ENCODE assay signal across 15 mouse cellular contexts in genomic region chr13:6340157-6340556, GRCm38 (mm10).
A peak's percentile ranks its signal among the peaks of the same experiment; 100 is the strongest.
DNase-seq lines count a peak whose midpoint lies in the region; ATAC-seq and TF ChIP-seq lines count a peak whose summit lies in the region.
"Had no signal": no experiment of that assay in that cellular context is flagged by ENCODE, and none has a peak within 500 bp of the region (broad histone marks: within the 10 kb centered on the region; RNA-seq: fewer than 3 reads in every experiment).

No protein-coding gene starts in this region.

- no peaks in the 10 kb centered on the region for H3K4me1 ChIP-seq in hindbrain, postnatal 0 days (ENCODE audit: insufficient read depth, low read length)
- no peaks in the 10 kb centered on the region for H3K4me1 ChIP-seq in hindbrain, embryonic 10.5 days (replicated peaks)
- H3K4me1 ChIP-seq in forebrain, postnatal 0 days (ENCODE audit: insufficient read depth), result no peaks in the 10 kb centered on the region

- no peaks in the 10 kb centered on the region for H3K27me3 ChIP-seq in hindbrain, postnatal 0 days (ENCODE audit: insufficient read depth, low read length)
- H3K27me3 ChIP-seq in hindbrain, embryonic 10.5 days (ENCODE audit: insufficient read depth, poor library complexity, severe bottlenecking), result no peaks in the 10 kb centered on the region
- H3K27me3 ChIP-seq in forebrain, postnatal 0 days (ENCODE audit: insufficient read depth, low read length), result no peaks in the 10 kb centered on the region

- no peaks in the 10 kb centered on the region for H3K9me3 ChIP-seq in hindbrain, postnatal 0 days (ENCODE audit: low read length)
- H3K9me3 ChIP-seq in hindbrain, embryonic 10.5 days, result no peaks in the 10 kb centered on the region
- H3K9me3 ChIP-seq in forebrain, postnatal 0 days (ENCODE audit: low read length), result no peaks in the 10 kb centered on the region

- H3K4me3 ChIP-seq in hindbrain, postnatal 0 days (ENCODE audit: low read length), result no peak overlapping the region
- H3K4me3 ChIP-seq in hindbrain, embryonic 10.5 days, result no peak overlapping the region
- H3K4me3 ChIP-seq in forebrain, postnatal 0 days (ENCODE audit: low read depth, low read length), result no peak overlapping the region

- TF ChIP-seq CTCF in hindbrain, postnatal 0 days (IDR thresholded peaks at IDR 0.05; ENCODE audit: low read depth), result no peak
- TF ChIP-seq CTCF in brain, embryonic 14.5 days (IDR thresholded peaks at IDR 0.05; ENCODE audit: borderline replicate concordance, extremely low read depth, insufficient read depth, insufficient read length), result no peak
- TF ChIP-seq CTCF in forebrain, postnatal 0 days (IDR thresholded peaks at IDR 0.05; ENCODE audit: low read depth), result no peak

- H3K27ac ChIP-seq in hindbrain, postnatal 0 days, result no peak overlapping the region
- H3K27ac ChIP-seq in hindbrain, embryonic 10.5 days, result no peak overlapping the region
- H3K27ac ChIP-seq in forebrain, postnatal 0 days (ENCODE audit: low read depth, low read length), result no peak overlapping the region

- no peak for ATAC-seq in hindbrain, postnatal 0 days
- ATAC-seq in forebrain, postnatal 0 days, result peak; percentile 27; the same call in 1 of the 2 replicates
- ATAC-seq: intestine, embryonic 16.5 days; liver, postnatal 0 days had no signal

- peak; percentile 24 to 39 for DNase-seq in cerebellum, postnatal 25 days
- DNase-seq in cerebellum, adult 9-10 months, result no peak
- peak; percentile 21 for DNase-seq in hindbrain, postnatal 0 days (ENCODE audit: low spot score)
- no peak for DNase-seq in hindbrain, embryonic 10.5 days (ENCODE audit: low spot score)
- DNase-seq in brain, embryonic 14.5 days (ENCODE audit: low read depth), result peak; percentile 66
- DNase-seq in forebrain, postnatal 0 days, result no peak
- no peak for DNase-seq in testis, postnatal 10 days (ENCODE audit: low spot score)
- DNase-seq in embryo, embryonic 10 days (ENCODE audit: low spot score), result no peak
- DNase-seq: heart, adult 18-20 months; kidney, postnatal 14 days; layer of hippocampus, adult 9-11 months; liver, postnatal 0 days; lung, postnatal 36 days; thymus, adult 2 months had no signal

- H3K9ac ChIP-seq in hindbrain, postnatal 0 days (replicated peaks; ENCODE audit: low read length), result no peak overlapping the region
- no peak overlapping the region for H3K9ac ChIP-seq in forebrain, postnatal 0 days
- H3K9ac ChIP-seq: liver, postnatal 0 days had no signal

- TF ChIP-seq POLR2A in brain, embryonic 14.5 days (IDR thresholded peaks at IDR 0.05; ENCODE audit: borderline replicate concordance, extremely low read depth, insufficient read depth, insufficient read length, poor library complexity, severe bottlenecking), result no peak

- H3K36me3 ChIP-seq in hindbrain, postnatal 0 days (ENCODE audit: insufficient read depth, low read length), result no peaks in the 10 kb centered on the region
- H3K36me3 ChIP-seq in hindbrain, embryonic 10.5 days, result no peaks in the 10 kb centered on the region
- no peaks in the 10 kb centered on the region for H3K36me3 ChIP-seq in forebrain, postnatal 0 days (ENCODE audit: insufficient read depth)

- no peak overlapping the region for H3K4me2 ChIP-seq in hindbrain, postnatal 0 days (ENCODE audit: low read depth, low read length)
- no peak overlapping the region for H3K4me2 ChIP-seq in forebrain, postnatal 0 days (ENCODE audit: low read depth)

- 63% methylated on average over 7 of the region's 7 CpGs for WGBS in hindbrain, postnatal 0 days
- WGBS in hindbrain, embryonic 10.5 days, result 79% methylated on average over 7 of the region's 7 CpGs
- 66% methylated on average over 7 of the region's 7 CpGs for WGBS in forebrain, postnatal 0 days

Comparison
In these comparisons a context has a peak if more than half of its experiments do, and no peak if none do; other contexts are left out.
1. DNase-seq: peak in cerebellum, postnatal 25 days (2 of 2), hindbrain, postnatal 0 days (single experiment) and brain, embryonic 14.5 days (single experiment); none in cerebellum, adult 9-10 months (single experiment), hindbrain, embryonic 10.5 days (single experiment), forebrain, postnatal 0 days (single experiment), testis, postnatal 10 days (single experiment) and embryo, embryonic 10 days (single experiment).